Mouse (Mus musculus) MEL (cell line): ENCODE measurements at regions not wholly inside any gene's neighbourhood (a gene's known extent, or its start where the extent isn't known, plus 50 kb on each side); places are given as distances from the start of the nearest gene placed in this dataset.

Experiments used
- DNase-seq: peaks from one replicate; pipeline ENCODE4 v3.0.0; 2011; ENCODE audit warnings: low read depth, low spot score
- H3K27ac ChIP-seq: 2 replicates; pipeline ENCODE4 v1.5.1; 2012; ENCODE audit warnings: low read depth, mild to moderate bottlenecking, control low read depth, low read length, moderate library complexity; ENCODE audit not compliant: control insufficient read depth
- H3K27me3 ChIP-seq, 2 experiments: fragments of 150-350 bp in 1 of 2; sonication (generic) in 1 of 2; 2 replicates each; pipeline ENCODE4 v1.6.1; 2012; ENCODE audit warnings: low read length in 2 of 2, mild to moderate bottlenecking in 2 of 2, improper control_type of control experiment in 1 of 2, moderate library complexity in 1 of 2; ENCODE audit not compliant: insufficient read depth in 2 of 2, control insufficient read depth in 1 of 2
- H3K36me3 ChIP-seq, 2 experiments: 2 replicates each; pipeline ENCODE4 v1.6.1; 2012 to 2014; ENCODE audit warnings: low read length in 2 of 2, improper control_type of control experiment in 1 of 2, inconsistent platforms in 1 of 2, mild to moderate bottlenecking in 1 of 2; ENCODE audit not compliant: insufficient read depth in 2 of 2, control insufficient read depth in 1 of 2
- H3K4me1 ChIP-seq, 2 experiments: fragments of 150-350 bp in 1 of 2; sonication (generic) in 1 of 2; 2 replicates each; pipeline ENCODE4 v1.6.1; 2012; ENCODE audit warnings: low read length in 2 of 2, improper control_type of control experiment in 1 of 2, mild to moderate bottlenecking in 1 of 2; ENCODE audit not compliant: insufficient read depth in 2 of 2, control insufficient read depth in 1 of 2
- H3K4me3 ChIP-seq, 2 experiments: fragments of 150-350 bp in 1 of 2; sonication (generic) in 1 of 2; 2 replicates each; pipeline ENCODE4 v1.5.1; 2012; ENCODE audit warnings: low read depth in 2 of 2, low read length in 2 of 2, mild to moderate bottlenecking in 2 of 2, moderate library complexity in 2 of 2, control low read depth in 1 of 2, improper control_type of control experiment in 1 of 2; ENCODE audit not compliant: control insufficient read depth in 1 of 2, insufficient read depth in 1 of 2
- H3K79me2 ChIP-seq: 2 replicates; pipeline ENCODE4 v1.6.1; 2012; ENCODE audit warnings: mild to moderate bottlenecking, low read length, moderate library complexity; ENCODE audit not compliant: control insufficient read depth, poor library complexity, insufficient read depth
- H3K9ac ChIP-seq: 2 replicates; pipeline ENCODE4 v1.6.1; 2012; ENCODE audit warnings: low read depth, mild to moderate bottlenecking, control low read depth, low read length, moderate library complexity; ENCODE audit not compliant: control insufficient read depth, poor library complexity, severe bottlenecking
- H3K9me3 ChIP-seq: fragments of 150-350 bp; sonication (generic); replicated peaks from 2 replicates; pipeline ENCODE4 v1.6.1; 2012; ENCODE audit warnings: mild to moderate bottlenecking, low read length, improper control_type of control experiment, moderate library complexity; ENCODE audit not compliant: insufficient read depth
- BHLHE40 ChIP-seq: IDR thresholded peaks from 2 replicates; pipeline ENCODE4 v1.6.1; 2012; ENCODE audit warnings: low read depth, mild to moderate bottlenecking, inconsistent platforms, low read length, improper control_type of control experiment, borderline replicate concordance
- CHD1 ChIP-seq: IDR thresholded peaks from 2 replicates; pipeline ENCODE4 v1.6.1; 2012; ENCODE audit warnings: low read depth, mild to moderate bottlenecking, inconsistent platforms, low read length, improper control_type of control experiment
- CHD2 ChIP-seq: IDR thresholded peaks from 2 replicates; pipeline ENCODE4 v1.6.1; 2011; ENCODE audit warnings: low read length, improper control_type of control experiment
- CTCF ChIP-seq, 3 experiments: IDR thresholded peaks in 2 of 3; conservative IDR thresholded peaks in 1 of 3; 2 replicates each; pipeline ENCODE4 v1.5.1; 2011 to 2012; ENCODE audit warnings: low read length in 3 of 3, low read depth in 2 of 3, mild to moderate bottlenecking in 2 of 3, improper control_type of control experiment in 1 of 3, inconsistent platforms in 1 of 3, mixed read lengths in 1 of 3, moderate library complexity in 1 of 3; ENCODE audit not compliant: control insufficient read depth in 1 of 3, insufficient read depth in 1 of 3, poor library complexity in 1 of 3, severe bottlenecking in 1 of 3
- ETS1 ChIP-seq: IDR thresholded peaks from 2 replicates; pipeline ENCODE4 v1.6.1; 2012; ENCODE audit warnings: low read depth, mild to moderate bottlenecking, inconsistent platforms, low read length, improper control_type of control experiment, moderate library complexity
- GABPA ChIP-seq: IDR thresholded peaks from 2 replicates; pipeline ENCODE4 v1.6.1; 2012; ENCODE audit warnings: low read depth, mild to moderate bottlenecking, inconsistent platforms, low read length, improper control_type of control experiment, moderate library complexity
- GATA1 ChIP-seq: IDR thresholded peaks from 2 replicates; pipeline ENCODE4 v1.6.1; 2011; ENCODE audit warnings: low read depth, low read length, improper control_type of control experiment
- HCFC1 ChIP-seq: IDR thresholded peaks from 2 replicates; pipeline ENCODE4 v1.6.1; 2012; ENCODE audit warnings: low read depth, mild to moderate bottlenecking, inconsistent platforms, low read length, improper control_type of control experiment, moderate library complexity
- MAFK ChIP-seq: IDR thresholded peaks from 2 replicates; pipeline ENCODE4 v1.6.1; 2011; ENCODE audit warnings: low read depth, mild to moderate bottlenecking, low read length, improper control_type of control experiment, borderline replicate concordance
- MEF2A ChIP-seq: IDR thresholded peaks from 2 replicates; pipeline ENCODE4 v1.6.1; 2014; ENCODE audit warnings: low read depth, mild to moderate bottlenecking, inconsistent platforms, low read length, improper control_type of control experiment; ENCODE audit not compliant: poor library complexity, insufficient replicate concordance, severe bottlenecking; ENCODE audit errors: extremely low read depth
- MXI1 ChIP-seq: IDR thresholded peaks from 2 replicates; pipeline ENCODE4 v1.6.1; 2011; ENCODE audit warnings: mild to moderate bottlenecking, low read depth, low read length, improper control_type of control experiment
- MYC ChIP-seq: IDR thresholded peaks from 2 replicates; pipeline ENCODE4 v1.6.1; 2011; ENCODE audit warnings: low read depth, mild to moderate bottlenecking, low read length, improper control_type of control experiment, moderate library complexity
- POLR2AphosphoS2 ChIP-seq: IDR thresholded peaks from 2 replicates; pipeline ENCODE4 v1.6.1; 2011; ENCODE audit warnings: low read length, improper control_type of control experiment
- UBTF ChIP-seq: IDR thresholded peaks from 2 replicates; pipeline ENCODE4 v1.6.1; 2012; ENCODE audit warnings: low read depth, mild to moderate bottlenecking, inconsistent platforms, low read length, improper control_type of control experiment, moderate library complexity, borderline replicate concordance; ENCODE audit not compliant: insufficient read depth
- ZC3H11A ChIP-seq: IDR thresholded peaks from 2 replicates; pipeline ENCODE4 v1.6.1; 2012; ENCODE audit warnings: low read depth, mild to moderate bottlenecking, inconsistent platforms, low read length, improper control_type of control experiment
- ZKSCAN1 ChIP-seq: IDR thresholded peaks from 2 replicates; pipeline ENCODE4 v1.6.1; 2012; ENCODE audit warnings: low read depth, mild to moderate bottlenecking, inconsistent platforms, low read length, improper control_type of control experiment, moderate library complexity

GRCm38 (mm10) chr5:103370456-103370855 lies 54.5 kb upstream of the Ptpn13 start:
- no peaks in the 10 kb centered on the region for H3K27me3 ChIP-seq
- no peak overlapping the region for H3K4me3 ChIP-seq
- no peak overlapping the region for H3K9ac ChIP-seq
- DNase-seq, result no peak
- H3K27ac ChIP-seq, result no peak overlapping the region
- TF ChIP-seq GABPA, result no peak
- no peak for TF ChIP-seq ZKSCAN1
- TF ChIP-seq CTCF (IDR thresholded peaks at IDR 0.05 in 2 of 3, conservative IDR thresholded peaks at IDR 0.05 in 1 of 3; ENCODE audit: control insufficient read depth in 1 of 3, insufficient read depth in 1 of 3, low read depth in 2 of 3, low read length in 3 of 3, poor library complexity in 1 of 3, severe bottlenecking in 1 of 3), result no peak
- no peak for TF ChIP-seq HCFC1
- TF ChIP-seq CHD1, result no peak
- no peak for TF ChIP-seq UBTF
- H3K79me2 ChIP-seq, result no peaks in the 10 kb centered on the region
- H3K36me3 ChIP-seq, result no peaks in the 10 kb centered on the region
- H3K4me1 ChIP-seq, result no peaks in the 10 kb centered on the region
- H3K9me3 ChIP-seq, result no peaks in the 10 kb centered on the region

DNA sequence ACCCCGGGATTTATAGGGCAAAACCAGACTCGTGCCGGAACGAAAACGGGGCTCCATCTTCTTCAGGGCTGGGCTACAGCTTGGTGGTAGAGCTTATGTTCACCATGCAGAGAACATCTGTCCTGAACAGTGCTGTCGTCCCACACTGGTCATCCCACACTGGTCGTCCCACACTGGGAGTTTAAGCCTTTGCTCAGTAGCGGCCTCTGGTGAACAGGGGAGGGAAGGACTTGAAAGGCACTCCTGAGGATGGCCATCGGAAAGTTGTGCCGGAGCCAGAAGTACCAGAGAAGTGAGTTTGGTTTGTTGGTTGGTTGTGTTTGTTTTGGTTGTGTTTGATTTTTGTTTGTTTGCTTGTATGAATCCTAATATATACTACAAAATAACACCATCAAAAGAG lies 56.0 kb upstream of the Ptpn13 start:
- Histone ChIP-seq H3K36me3 (no peaks in the 10 kb centered on the region), H3K79me2 (no peaks in the 10 kb centered on the region), H3K27me3 (0 out of 4 replicates have a peak, but pooled peaks cover 0 to 1% of the 10 kb centered on the region in 2 experiments), H3K4me1 (no peaks in the 10 kb centered on the region), H3K9me3 (no peaks in the 10 kb centered on the region), H3K4me3 (no peak overlapping the region), H3K27ac (no peak overlapping the region), H3K9ac (no peak overlapping the region)
- no peak for DNase-seq
- TF ChIP-seq CTCF (IDR thresholded peaks at IDR 0.05 in 2 of 3, conservative IDR thresholded peaks at IDR 0.05 in 1 of 3; ENCODE audit: control insufficient read depth in 1 of 3, insufficient read depth in 1 of 3, low read depth in 2 of 3, low read length in 3 of 3, poor library complexity in 1 of 3, severe bottlenecking in 1 of 3), result peak in 2 of 3 experiments; percentile 26 to 28; a peak in 4 of 6 replicates
- TF ChIP-seq ZC3H11A, result no peak
- no peak for TF ChIP-seq CHD2
- no peak for TF ChIP-seq MYC

GRCm38 (mm10) chr5:103367201-103367671 lies 57.8 kb upstream of the Ptpn13 start:
- H3K27ac ChIP-seq, result no peak overlapping the region
- H3K4me3 ChIP-seq, result no peak overlapping the region
- DNase-seq, result no peak
- H3K79me2 ChIP-seq, result no peaks in the 10 kb centered on the region
- TF ChIP-seq POLR2AphosphoS2, result no peak
- no peak for TF ChIP-seq ZKSCAN1
- no peak for TF ChIP-seq GATA1
- TF ChIP-seq MXI1, result no peak
- no peak for TF ChIP-seq MAFK
- TF ChIP-seq MEF2A, result no peak
- no peak for TF ChIP-seq ZC3H11A
- no peak for TF ChIP-seq ETS1
- no peak for TF ChIP-seq BHLHE40
- no peaks in the 10 kb centered on the region for H3K9me3 ChIP-seq
- H3K36me3 ChIP-seq, result no peaks in the 10 kb centered on the region
- no peaks in the 10 kb centered on the region for H3K4me1 ChIP-seq
- H3K27me3 ChIP-seq, result peaks cover 0 to 5% of the 10 kb centered on the region in 2 experiments; a peak in 1 of 4 replicates
- H3K9ac ChIP-seq, result no peak overlapping the region
